Comparison of ENCODE assay signal across 22 mouse cellular contexts in the genomic region with DNA sequence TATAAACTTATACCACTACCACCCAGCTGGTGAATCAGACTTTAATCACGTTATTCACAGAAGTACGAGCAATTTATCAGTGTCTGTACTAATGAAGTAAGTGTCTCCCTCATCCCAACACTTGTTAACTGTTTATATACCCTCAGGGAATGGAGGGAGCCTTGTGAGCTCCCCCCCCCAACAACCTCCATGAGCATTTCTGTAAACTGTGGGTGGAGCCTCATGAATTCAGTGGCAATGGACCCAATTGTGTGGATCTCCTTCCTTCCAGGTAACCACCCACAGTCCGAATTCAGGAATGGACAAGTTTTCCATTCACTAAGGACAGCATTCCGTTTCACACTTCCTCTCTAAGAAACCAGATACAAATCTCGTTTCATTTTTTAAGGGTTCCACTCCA. TPM values are rescaled to one million over a fixed set of nuclear protein-coding genes. Genes with fewer than 3 reads are reported as not detected.
"Had no signal": no experiment of that assay in that cellular context is flagged by ENCODE, and none has a peak within 500 bp of the region (broad histone marks: within the 10 kb centered on the region; RNA-seq: fewer than 3 reads in every experiment).

No protein-coding gene starts in this region.

- H3K27me3 ChIP-seq: neural tube, embryonic 12.5 days; neural tube, embryonic 13.5 days; neural tube, embryonic 15.5 days; stomach, embryonic 15.5 days had no signal

- H3K4me1 ChIP-seq: stomach, embryonic 15.5 days had no signal

- H3K4me3 ChIP-seq: neural tube, embryonic 12.5 days; neural tube, embryonic 13.5 days; neural tube, embryonic 15.5 days; stomach, embryonic 15.5 days had no signal

- H3K9ac ChIP-seq: neural tube, embryonic 12.5 days; neural tube, embryonic 13.5 days; neural tube, embryonic 15.5 days; stomach, embryonic 15.5 days had no signal

- H3K9me3 ChIP-seq: neural tube, embryonic 12.5 days; neural tube, embryonic 13.5 days; neural tube, embryonic 15.5 days; stomach, embryonic 15.5 days had no signal

- DNase-seq: retina, postnatal 1 day; right cerebral cortex, adult 18-20 months; right cerebral cortex, postnatal 14 days; right cerebral cortex, postnatal 25 days; right cerebral cortex, postnatal 4 days; spleen, adult 18-20 months; thymus, adult 18-20 months; thymus, adult 2 months; thymus, postnatal 14 days; thymus, postnatal 25 days; thymus, postnatal 36 days; thymus, postnatal 4 days had no signal

- H3K27ac ChIP-seq: neural tube, embryonic 12.5 days; neural tube, embryonic 13.5 days; neural tube, embryonic 15.5 days; stomach, embryonic 15.5 days; stomach, postnatal 0 days had no signal

- H3K4me2 ChIP-seq: neural tube, embryonic 12.5 days; neural tube, embryonic 13.5 days; neural tube, embryonic 15.5 days; stomach, embryonic 15.5 days had no signal

- H3K36me3 ChIP-seq: neural tube, embryonic 12.5 days; neural tube, embryonic 13.5 days; neural tube, embryonic 15.5 days; stomach, embryonic 15.5 days had no signal

RNA-seq across cellular contexts. Expression of a gene that starts 17.6 kb away (rescaled TPM):
- total RNA-seq: neutrophil, adult 5-6 weeks had no signal
- polyA plus RNA-seq: neural tube, embryonic 11.5 days; neural tube, embryonic 12.5 days; neural tube, embryonic 13.5 days; neural tube, embryonic 14.5 days; neural tube, embryonic 15.5 days; spleen, adult 2 months; stomach, embryonic 14.5 days had no signal
